Mouse (Mus musculus): Measurements from ENCODE around the gene Ern1. TPM values are rescaled to one million over a fixed set of nuclear protein-coding genes. Genes with fewer than 3 reads are reported as not detected.

The Ern1 gene
- total and polyA plus RNA-seq, 2 experiments from 2014 or later: 3.0 to 11.6 TPM

GRCm38 (mm10) chr11:106373998-106374397 lies 113.7 kb downstream of the Ern1 start:
- 60% methylated on average over 11 of the region's 11 CpGs for whole genome bisulfite sequencing

GRCm38 (mm10) chr11:106366316-106366715 lies 121.3 kb downstream of the Ern1 start:
- peak; percentile 75 for DNase-seq (ENCODE audit: low spot score)
- WGBS: 9% methylated on average over 3 of the region's 3 CpGs

More at GRCm38 (mm10) chr11:106373998-106374397, 113.7 kb downstream of the Ern1 start:
- Histone ChIP-seq H3K36me3 (ENCODE audit: insufficient read depth, low read length) (no peaks in the 10 kb centered on the region), H3K4me2 (ENCODE audit: low read depth, low read length) (no peak overlapping the region), H3K4me3 (ENCODE audit: low read length) (no peak overlapping the region), H3K9ac (replicated peaks; ENCODE audit: low read length) (no peak overlapping the region), H3K27ac (no peak overlapping the region), H3K27me3 (ENCODE audit: insufficient read depth, low read length) (no peaks in the 10 kb centered on the region), H3K4me1 (ENCODE audit: insufficient read depth, low read length) (no peaks in the 10 kb centered on the region), H3K9me3 (ENCODE audit: low read length) (no peaks in the 10 kb centered on the region)
- no peak for ATAC-seq
- TF ChIP-seq CTCF (IDR thresholded peaks at IDR 0.05; ENCODE audit: low read depth): no peak
- no peak for DNase-seq (ENCODE audit: low spot score)

GRCm38 (mm10) chr11:106365366-106365765 lies 122.3 kb downstream of the Ern1 start, which contains the start of gene Prr29:
Gene Prr29, plus strand, starts transcription at chr11:106365472.
- DNase-seq (ENCODE audit: low spot score): no peak
- peak within 1 kb of the TSS; percentile 11; the same call in 1 of the 2 replicates for H3K4me2 ChIP-seq (ENCODE audit: low read depth, low read length)
- H3K4me3 ChIP-seq (ENCODE audit: low read length): no peak within 1 kb of the TSS
- H3K27ac ChIP-seq: no peak within 1 kb of the TSS
- TF ChIP-seq CTCF (IDR thresholded peaks at IDR 0.05; ENCODE audit: low read depth): no peak
- ATAC-seq: peak; percentile 12; the same call in 1 of the 2 replicates
- 58% methylated on average over 10 of the region's 10 CpGs for WGBS
- no peaks in the 10 kb centered on the region for H3K9me3 ChIP-seq (ENCODE audit: low read length)
- no peak within 1 kb of the TSS for H3K9ac ChIP-seq (replicated peaks; ENCODE audit: low read length)
- H3K36me3 ChIP-seq (ENCODE audit: insufficient read depth, low read length): no peaks in the 10 kb centered on the region
- no peaks in the 10 kb centered on the region for H3K27me3 ChIP-seq (ENCODE audit: insufficient read depth, low read length)
- H3K4me1 ChIP-seq (ENCODE audit: insufficient read depth, low read length): peaks cover 5% of the 10 kb centered on the region; the same call in 1 of the 2 replicates

More at GRCm38 (mm10) chr11:106366316-106366715, 121.3 kb downstream of the Ern1 start:
- no peaks in the 10 kb centered on the region for H3K36me3 ChIP-seq (ENCODE audit: insufficient read depth, low read length)
- peak; percentile 53; the same call in 1 of the 2 replicates for ATAC-seq
- H3K9me3 ChIP-seq (ENCODE audit: low read length): no peaks in the 10 kb centered on the region
- H3K4me1 ChIP-seq (ENCODE audit: insufficient read depth, low read length): peaks cover 5% of the 10 kb centered on the region; the same call in 1 of the 2 replicates
- H3K27me3 ChIP-seq (ENCODE audit: insufficient read depth, low read length): no peaks in the 10 kb centered on the region
- TF ChIP-seq CTCF (IDR thresholded peaks at IDR 0.05; ENCODE audit: low read depth): peak; percentile 88
- H3K9ac ChIP-seq (replicated peaks; ENCODE audit: low read length): no peak overlapping the region
- no peak overlapping the region for H3K27ac ChIP-seq
- no peak overlapping the region for H3K4me2 ChIP-seq (ENCODE audit: low read depth, low read length)
- H3K4me3 ChIP-seq (ENCODE audit: low read length): no peak overlapping the region

- H3K4me2 ChIP-seq (ENCODE audit: low read depth, low read length): peak overlapping the region; percentile 11; the same call in 1 of the 2 replicates
- 8% methylated on average over 11 of the region's 11 CpGs for WGBS
- H3K27ac ChIP-seq: no peak overlapping the region
- no peak for TF ChIP-seq CTCF (IDR thresholded peaks at IDR 0.05; ENCODE audit: low read depth)
- H3K9me3 ChIP-seq (ENCODE audit: low read length): no peaks in the 10 kb centered on the region
- DNase-seq (ENCODE audit: low spot score): peak; percentile 40
- peaks cover 5% of the 10 kb centered on the region; the same call in 1 of the 2 replicates for H3K4me1 ChIP-seq (ENCODE audit: insufficient read depth, low read length)
- no peaks in the 10 kb centered on the region for H3K27me3 ChIP-seq (ENCODE audit: insufficient read depth, low read length)
- no peaks in the 10 kb centered on the region for H3K36me3 ChIP-seq (ENCODE audit: insufficient read depth, low read length)
- no peak overlapping the region for H3K9ac ChIP-seq (replicated peaks; ENCODE audit: low read length)
- H3K4me3 ChIP-seq (ENCODE audit: low read length): no peak overlapping the region
- peak; percentile 82 for ATAC-seq
Measured at GRCm38 (mm10) chr11:106364712-106365111, 122.9 kb downstream of the Ern1 start.

GRCm38 (mm10) chr11:106359350-106359749 lies 128.3 kb downstream of the Ern1 start:
- H3K4me2 ChIP-seq (ENCODE audit: low read depth, low read length): no peak overlapping the region
- H3K4me1 ChIP-seq (ENCODE audit: insufficient read depth, low read length): no peaks in the 10 kb centered on the region
- DNase-seq (ENCODE audit: low spot score) (no peak), ATAC-seq (no peak)
- H3K4me3 ChIP-seq (ENCODE audit: low read length): no peak overlapping the region
- TF ChIP-seq CTCF (IDR thresholded peaks at IDR 0.05; ENCODE audit: low read depth): peak; percentile 25; the same call in 1 of the 2 replicates
- H3K27ac ChIP-seq: no peak overlapping the region
- 28% methylated on average over 5 of the region's 5 CpGs for WGBS
- no peaks in the 10 kb centered on the region for H3K27me3 ChIP-seq (ENCODE audit: insufficient read depth, low read length)
- no peaks in the 10 kb centered on the region for H3K36me3 ChIP-seq (ENCODE audit: insufficient read depth, low read length)
- H3K9me3 ChIP-seq (ENCODE audit: low read length): no peaks in the 10 kb centered on the region
- no peak overlapping the region for H3K9ac ChIP-seq (replicated peaks; ENCODE audit: low read length)

GRCm38 (mm10) chr11:106355382-106356128 lies 132.1 kb downstream of the Ern1 start:
- Histone ChIP-seq H3K9me3 (ENCODE audit: low read length) (no peaks in the 10 kb centered on the region), H3K36me3 (ENCODE audit: insufficient read depth, low read length) (no peaks in the 10 kb centered on the region), H3K27me3 (ENCODE audit: insufficient read depth, low read length) (no peaks in the 10 kb centered on the region), H3K4me1 (ENCODE audit: insufficient read depth, low read length) (no peaks in the 10 kb centered on the region), H3K4me2 (ENCODE audit: low read depth, low read length) (no peak overlapping the region), H3K9ac (replicated peaks; ENCODE audit: low read length) (no peak overlapping the region), H3K27ac (no peak overlapping the region), H3K4me3 (ENCODE audit: low read length) (no peak overlapping the region)
- DNase-seq (ENCODE audit: low spot score) (no peak), ATAC-seq (no peak)
- no peak for TF ChIP-seq CTCF (IDR thresholded peaks at IDR 0.05; ENCODE audit: low read depth)
- WGBS: 76% methylated on average over 18 of the region's 19 CpGs

GRCm38 (mm10) chr11:106354181-106354580 lies 133.5 kb downstream of the Ern1 start:
- Histone ChIP-seq H3K4me1 (ENCODE audit: insufficient read depth, low read length) (no peaks in the 10 kb centered on the region), H3K4me2 (ENCODE audit: low read depth, low read length) (no peak overlapping the region), H3K9ac (replicated peaks; ENCODE audit: low read length) (no peak overlapping the region), H3K27ac (no peak overlapping the region), H3K27me3 (ENCODE audit: insufficient read depth, low read length) (no peaks in the 10 kb centered on the region), H3K9me3 (ENCODE audit: low read length) (no peaks in the 10 kb centered on the region), H3K36me3 (ENCODE audit: insufficient read depth, low read length) (no peaks in the 10 kb centered on the region), H3K4me3 (ENCODE audit: low read length) (no peak overlapping the region)
- WGBS: 63% methylated on average over 1 of the region's 1 CpGs
- ATAC-seq: no peak
- TF ChIP-seq CTCF (IDR thresholded peaks at IDR 0.05; ENCODE audit: low read depth): no peak
- DNase-seq (ENCODE audit: low spot score): no peak
